18 mouse cellular contexts compared by ENCODE assay signal in genomic region chr12:72679635-72680034, GRCm38 (mm10). TPM values are rescaled to one million over a fixed set of nuclear protein-coding genes. Genes with fewer than 3 reads are reported as not detected.
A peak's percentile ranks its signal among the peaks of the same experiment; 100 is the strongest.
DNase-seq lines count a peak whose midpoint lies in the region; TF ChIP-seq lines count a peak whose summit lies in the region.
"Had no signal": no experiment of that assay in that cellular context is flagged by ENCODE, and none has a peak within 500 bp of the region (broad histone marks: within the 10 kb centered on the region; RNA-seq: fewer than 3 reads in every experiment).

No protein-coding gene starts in this region.

- no peak for TF ChIP-seq POLR2A in CH12.LX (IDR thresholded peaks at IDR 0.05; ENCODE audit: low read depth, low read length)
- TF ChIP-seq POLR2A in brain, embryonic 14.5 days (IDR thresholded peaks at IDR 0.05; ENCODE audit: borderline replicate concordance, extremely low read depth, insufficient read depth, insufficient read length, poor library complexity, severe bottlenecking): no peak

- TF ChIP-seq CTCF in layer of hippocampus, adult 2 months (conservative IDR thresholded peaks at IDR 0.05): peak; percentile 39
- TF ChIP-seq CTCF in CH12.LX (conservative IDR thresholded peaks at IDR 0.05 in 1 of 2, IDR thresholded peaks at IDR 0.05 in 1 of 2; ENCODE audit: low read depth in 2 of 2, low read length in 2 of 2): peak in 1 of 2 experiments; percentile 30; a peak in 2 of 4 replicates
- peak; percentile 12; the same call in 1 of the 2 replicates for TF ChIP-seq CTCF in brain, embryonic 14.5 days (IDR thresholded peaks at IDR 0.05; ENCODE audit: borderline replicate concordance, extremely low read depth, insufficient read depth, insufficient read length)

- no peak overlapping the region for H3K9ac ChIP-seq in CH12.LX (ENCODE audit: insufficient read depth, low read depth)
- H3K9ac ChIP-seq: heart, embryonic 15.5 days; hindbrain, embryonic 14.5 days; limb, embryonic 15.5 days had no signal

- H3K4me3 ChIP-seq in layer of hippocampus, adult 2 months: no peak overlapping the region
- no peak overlapping the region for H3K4me3 ChIP-seq in CH12.LX (replicated peaks in 1 of 3; ENCODE audit: low read depth in 2 of 3, low read length in 2 of 3, poor library complexity in 1 of 3)
- H3K4me3 ChIP-seq: heart, embryonic 15.5 days; limb, embryonic 15.5 days had no signal

- no peaks in the 10 kb centered on the region for H3K36me3 ChIP-seq in CH12.LX (replicated peaks in 1 of 2; ENCODE audit: control insufficient read depth in 1 of 2, insufficient read depth in 1 of 2, low read length in 1 of 2)
- H3K36me3 ChIP-seq: heart, embryonic 15.5 days; limb, embryonic 15.5 days had no signal

- no peak for TF ChIP-seq EP300 in CH12.LX (IDR thresholded peaks at IDR 0.05; ENCODE audit: low read length)

- dilution Hi-C loops in CH12.LX (cut with MboI; ENCODE audit: extremely low pct_ligation_motif_present, extremely low pct_unique_long_range_greater_than_20kb, low sequenced_read_pairs): no loop called here

- H3K27me3 ChIP-seq in CH12.LX (replicated peaks): no peaks in the 10 kb centered on the region
- H3K27me3 ChIP-seq: heart, embryonic 15.5 days; limb, embryonic 15.5 days had no signal

- H3K79me2 ChIP-seq in CH12.LX (replicated peaks; ENCODE audit: control insufficient read depth, extremely low read depth, insufficient read depth, poor library complexity, severe bottlenecking): no peaks in the 10 kb centered on the region

- in situ Hi-C loops in CH12.LX (cut with MboI; ENCODE audit: low pct_ligation_motif_present, low pct_unique_long_range_greater_than_20kb, low sequenced_read_pairs): no loop called here

- no peak; the same call in none of the 2 replicates for TF ChIP-seq RAD21 in CH12.LX (IDR thresholded peaks at IDR 0.05; ENCODE audit: low read depth, low read length)

- H3K4me1 ChIP-seq in CH12.LX (ENCODE audit: control insufficient read depth in 1 of 2, insufficient read depth in 2 of 2): peaks cover 4 to 5% of the 10 kb centered on the region in 2 experiments; a peak in 3 of 4 replicates

- H3K4me2 ChIP-seq in CH12.LX (ENCODE audit: insufficient read depth, low read depth, poor library complexity, severe bottlenecking): no peak overlapping the region
- H3K4me2 ChIP-seq: heart, embryonic 15.5 days; hindbrain, embryonic 14.5 days; limb, embryonic 15.5 days had no signal

- DNase-seq in layer of hippocampus, adult 2 months (ENCODE audit: low spot score in 2 of 2): no peak
- no peak for DNase-seq in layer of hippocampus, adult 9-11 months
- peak; percentile 45 for DNase-seq in 416B (ENCODE audit: low read depth)
- no peak for DNase-seq in CH12.LX (ENCODE audit: extremely low read depth)
- no peak for DNase-seq in brain, embryonic 14.5 days (ENCODE audit: low read depth)
- DNase-seq in T-cell, adult 2 months (ENCODE audit: low spot score): no peak
- DNase-seq in lung, postnatal 36 days: no peak
- DNase-seq: cerebellum, adult 2 months; embryo, embryonic 11 days; gastrocnemius, postnatal 10 days; kidney, adult 8-10 months had no signal

- H3K27ac ChIP-seq in layer of hippocampus, adult 2 months: no peak overlapping the region
- H3K27ac ChIP-seq in CH12.LX (ENCODE audit: insufficient read depth, low read depth): no peak overlapping the region
- H3K27ac ChIP-seq: heart, embryonic 15.5 days; hindbrain, embryonic 14.5 days; limb, embryonic 15.5 days; macrophage had no signal

- H3K9me3 ChIP-seq in CH12.LX (replicated peaks; ENCODE audit: low read length): peaks cover 4% of the 10 kb centered on the region
- H3K9me3 ChIP-seq: heart, embryonic 15.5 days; limb, embryonic 15.5 days had no signal

TF ChIP-seq in CH12.LX, 34 proteins besides CTCF, POLR2A, EP300 and RAD21:
- TF ChIP-seq SMC3 (IDR thresholded peaks at IDR 0.05; ENCODE audit: low read depth, low read length): peak; percentile 6; the same call in 1 of the 2 replicates
- TF ChIP-seq MAX (IDR thresholded peaks at IDR 0.05; ENCODE audit: low read length): no peak

RNA-seq across cellular contexts. Expression of gene Dhrs7, which starts 14.9 kb away (rescaled TPM):
- 10 to 100 TPM; 43.7 to 48.1 TPM for total RNA-seq in layer of hippocampus, adult 2 months (2021)
- total RNA-seq in CH12.LX (2012; rRNA removed): 36.8 and 52.8 TPM in 2 replicates
- total RNA-seq in CH12.LX (2014; rRNA removed): 36.5 and 37.2 TPM in 2 replicates
- 23.9 and 27.4 TPM in 2 replicates for polyA plus RNA-seq in CH12.LX (2012; ENCODE audit: insufficient read length, low read depth)
- 6.0 and 6.8 TPM in 2 replicates for polyA plus RNA-seq in brain, embryonic 14.5 days (2012; rRNA removed)

RNA-seq across cellular contexts. Expression of gene Gm4756, which starts 30.2 kb away (rescaled TPM):
- total RNA-seq in layer of hippocampus, adult 2 months (2021): not detected
- total RNA-seq in CH12.LX (2012; rRNA removed) (not detected in 2 replicates), CH12.LX (2014; rRNA removed) (not detected in 2 replicates)
- polyA plus RNA-seq in CH12.LX (2012; ENCODE audit: insufficient read length, low read depth): not detected in 2 replicates
- polyA plus RNA-seq in brain, embryonic 14.5 days (2012; rRNA removed): not detected in 2 replicates
- total RNA-seq: gastrocnemius, postnatal 10 days; left cerebral cortex, adult 8-10 months had no signal
- polyA plus RNA-seq: cerebellum, adult 2 months; forebrain, embryonic 16.5 days; heart, embryonic 15.5 days; hindbrain, embryonic 14.5 days; limb, embryonic 15.5 days; macrophage; thymus, postnatal 0 days had no signal
